ENCODE assay signal across 13 mouse cellular contexts in genomic region chr17:64765286-64765685, GRCm38 (mm10).
DNase-seq lines count a peak whose midpoint lies in the region; TF ChIP-seq lines count a peak whose summit lies in the region.
"Had no signal": no experiment of that assay in that cellular context is flagged by ENCODE, and none has a peak within 500 bp of the region (broad histone marks: within the 10 kb centered on the region; RNA-seq: fewer than 3 reads in every experiment).

No protein-coding gene starts in this region.

- intact Hi-C loops in gastrocnemius, adult 2 months (cut with DNase I), result no loop called here

- no peaks in the 10 kb centered on the region for H3K36me3 ChIP-seq in CH12.LX (replicated peaks in 1 of 2; ENCODE audit: control insufficient read depth in 1 of 2, insufficient read depth in 1 of 2, low read length in 1 of 2)
- H3K36me3 ChIP-seq: limb, embryonic 12.5 days had no signal

- no peak for TF ChIP-seq POLR2A in CH12.LX (IDR thresholded peaks at IDR 0.05; ENCODE audit: low read depth, low read length)

- H3K9me3 ChIP-seq in CH12.LX (replicated peaks; ENCODE audit: low read length), result no peaks in the 10 kb centered on the region
- H3K9me3 ChIP-seq: limb, embryonic 12.5 days had no signal

- no peaks in the 10 kb centered on the region for H3K79me2 ChIP-seq in CH12.LX (replicated peaks; ENCODE audit: control insufficient read depth, extremely low read depth, insufficient read depth, poor library complexity, severe bottlenecking)

- DNase-seq in gastrocnemius, adult 2 months, result peak; percentile 33
- DNase-seq in gastrocnemius, adult 8-10 months (ENCODE audit: low spot score in 2 of 2), result no peak
- DNase-seq in kidney, adult 9 months, result peak; percentile 48
- DNase-seq in kidney, adult 18-20 months, result no peak
- DNase-seq in CH12.LX (ENCODE audit: extremely low read depth), result peak; percentile 25
- peak; percentile 36 to 65 for DNase-seq in cerebellum, postnatal 14 days
- DNase-seq in right cerebral cortex, postnatal 10 days (ENCODE audit: low spot score in 2 of 2), result no peak
- no peak for DNase-seq in ovary, postnatal 36 days (ENCODE audit: low spot score)
- DNase-seq: adrenal gland, postnatal 25 days; layer of hippocampus, adult 9-11 months; right cerebral cortex, postnatal 4 days had no signal

- peak; percentile 40 for TF ChIP-seq RAD21 in CH12.LX (IDR thresholded peaks at IDR 0.05; ENCODE audit: low read depth, low read length)

- 0 out of 2 replicates have a peak overlapping the region, but pooled peaks have one; percentile 5 for H3K9ac ChIP-seq in CH12.LX (ENCODE audit: insufficient read depth, low read depth)
- H3K9ac ChIP-seq: limb, embryonic 12.5 days had no signal

- no peaks in the 10 kb centered on the region for H3K27me3 ChIP-seq in CH12.LX (replicated peaks)
- H3K27me3 ChIP-seq: limb, embryonic 12.5 days had no signal

- no peak for TF ChIP-seq EP300 in CH12.LX (IDR thresholded peaks at IDR 0.05; ENCODE audit: low read length)

- peak overlapping the region; percentile 37 for H3K4me3 ChIP-seq in gastrocnemius, adult 2 months
- no peak overlapping the region for H3K4me3 ChIP-seq in CH12.LX (replicated peaks in 1 of 3; ENCODE audit: low read depth in 2 of 3, low read length in 2 of 3, poor library complexity in 1 of 3)
- H3K4me3 ChIP-seq: limb, embryonic 12.5 days had no signal

- dilution Hi-C loops in CH12.LX (cut with MboI; ENCODE audit: extremely low pct_ligation_motif_present, extremely low pct_unique_long_range_greater_than_20kb, low sequenced_read_pairs), result no loop called here

- TF ChIP-seq CTCF in gastrocnemius, adult 2 months (IDR thresholded peaks at IDR 0.05), result no peak
- peak in 1 of 2 experiments; percentile 36; a peak in 2 of 4 replicates for TF ChIP-seq CTCF in CH12.LX (conservative IDR thresholded peaks at IDR 0.05 in 1 of 2, IDR thresholded peaks at IDR 0.05 in 1 of 2; ENCODE audit: low read depth in 2 of 2, low read length in 2 of 2)

- H3K4me1 ChIP-seq in CH12.LX (ENCODE audit: control insufficient read depth in 1 of 2, insufficient read depth in 2 of 2), result peaks cover 12 to 36% of the 10 kb centered on the region in 2 experiments
- H3K4me1 ChIP-seq: limb, embryonic 12.5 days had no signal

- in situ Hi-C loops in CH12.LX (cut with MboI; ENCODE audit: low pct_ligation_motif_present, low pct_unique_long_range_greater_than_20kb, low sequenced_read_pairs), result no loop called here

- no peak overlapping the region for H3K27ac ChIP-seq in gastrocnemius, adult 2 months
- H3K27ac ChIP-seq in CH12.LX (ENCODE audit: insufficient read depth, low read depth), result peak overlapping the region; percentile 6; the same call in 1 of the 2 replicates
- H3K27ac ChIP-seq: limb, embryonic 12.5 days; macrophage had no signal

- 0 out of 2 replicates have a peak overlapping the region, but pooled peaks have one; percentile 22 for H3K4me2 ChIP-seq in CH12.LX (ENCODE audit: insufficient read depth, low read depth, poor library complexity, severe bottlenecking)
- H3K4me2 ChIP-seq: limb, embryonic 12.5 days had no signal

TF ChIP-seq in CH12.LX, 34 proteins besides CTCF, POLR2A, EP300 and RAD21:
- TF ChIP-seq MAFK (IDR thresholded peaks at IDR 0.05; ENCODE audit: insufficient replicate concordance, low read length), result no peak
- TF ChIP-seq JUN (IDR thresholded peaks at IDR 0.05; ENCODE audit: insufficient read depth, low read depth, low read length), result no peak
- TF ChIP-seq SMC3 (IDR thresholded peaks at IDR 0.05; ENCODE audit: low read depth, low read length), result no peak
- TF ChIP-seq ELF1 (IDR thresholded peaks at IDR 0.05; ENCODE audit: low read depth, low read length), result no peak
- no peak for TF ChIP-seq TCF12 (IDR thresholded peaks at IDR 0.05; ENCODE audit: low read depth, low read length)
- TF ChIP-seq SIN3A (IDR thresholded peaks at IDR 0.05; ENCODE audit: low read length), result no peak
- TF ChIP-seq POLR2AphosphoS2 (IDR thresholded peaks at IDR 0.05; ENCODE audit: low read depth, low read length), result no peak
- no peak for TF ChIP-seq CHD2 (IDR thresholded peaks at IDR 0.05; ENCODE audit: low read length)
- no peak for TF ChIP-seq CHD1 (IDR thresholded peaks at IDR 0.05; ENCODE audit: low read depth, low read length)
- TF ChIP-seq MAZ (IDR thresholded peaks at IDR 0.05; ENCODE audit: low read depth, low read length), result no peak
- TF ChIP-seq BHLHE40 (IDR thresholded peaks at IDR 0.05; ENCODE audit: low read depth, low read length), result no peak
- no peak for TF ChIP-seq NRF1 (IDR thresholded peaks at IDR 0.05; ENCODE audit: low read depth, low read length)
- no peak for TF ChIP-seq RCOR1 (conservative IDR thresholded peaks at IDR 0.05; ENCODE audit: low read depth, low read length)
- no peak for TF ChIP-seq ZKSCAN1 (IDR thresholded peaks at IDR 0.05; ENCODE audit: borderline replicate concordance, low read depth, low read length)

Comparison
In these comparisons a context has a peak if more than half of its experiments do, and no peak if none do; other contexts are left out.
1. DNase-seq: peak in gastrocnemius, adult 2 months (single experiment), kidney, adult 9 months (single experiment), CH12.LX (single experiment) and cerebellum, postnatal 14 days (2 of 2); none in gastrocnemius, adult 8-10 months (0 of 2), kidney, adult 18-20 months (single experiment), right cerebral cortex, postnatal 10 days (0 of 2) and ovary, postnatal 36 days (single experiment).